Mouse (Mus musculus) small intestine, adult 2 months (tissue): ENCODE results near the gene Brap.

Source experiments
- CTCF ChIP-seq: fragments of 200-500 bp; IDR thresholded peaks from 2 replicates; pipeline ENCODE4 v1.5.1; 2012; ENCODE audit warnings: low read depth, mild to moderate bottlenecking, control low read depth, inconsistent platforms, low read length, moderate library complexity, mixed read lengths; ENCODE audit not compliant: insufficient replicate concordance, insufficient read length; ENCODE audit errors: extremely low read depth
- POLR2A ChIP-seq: fragments of 200-500 bp; IDR thresholded peaks from 2 replicates; pipeline ENCODE4 v1.6.1; 2012; ENCODE audit warnings: low read depth, mild to moderate bottlenecking, control low read depth, inconsistent platforms, low read length, moderate library complexity

DNA sequence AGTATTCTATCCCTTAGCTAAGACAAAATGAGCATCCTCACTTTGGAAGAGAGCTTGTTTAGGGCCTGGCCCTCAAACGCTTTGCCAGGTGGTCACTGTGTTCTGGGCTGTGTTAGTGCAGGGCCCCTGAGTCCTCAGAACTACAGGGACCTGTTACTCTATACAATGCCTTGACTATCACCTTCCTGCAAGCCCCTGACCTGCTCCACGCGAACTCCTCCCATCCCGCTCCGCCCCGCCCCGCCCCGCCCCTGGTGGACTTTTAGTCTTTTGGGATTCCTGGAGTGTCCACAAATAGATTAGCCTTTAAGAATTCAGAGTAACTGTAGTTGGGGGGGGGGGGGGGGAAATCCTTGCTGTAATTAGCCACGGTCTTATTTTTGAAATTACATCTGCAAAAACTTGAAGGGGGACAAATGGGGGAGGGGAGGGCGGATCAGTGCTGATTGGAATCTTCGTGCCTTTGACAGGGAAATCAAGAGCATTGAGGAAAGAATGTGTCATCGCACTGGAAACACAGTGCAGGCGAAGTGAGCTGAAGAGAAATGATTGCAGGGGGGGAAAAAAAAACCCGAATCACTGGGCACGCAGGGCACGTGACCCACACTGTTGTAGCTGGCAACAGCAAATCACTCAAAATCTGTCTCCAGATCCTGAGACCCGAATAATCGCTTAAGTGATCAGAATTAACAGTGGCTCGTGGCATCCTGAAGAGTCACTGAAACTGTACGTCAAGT, 44.3 kb downstream of the Brap start:
- TF ChIP-seq POLR2A (no peak), CTCF (no peak)
